Mouse (Mus musculus) frontal cortex, adult (tissue): ENCODE measurements around the gene Myo16.

Experiments
- ATAC-seq: cut with Nextera tagmentation; 2 replicates; pipeline ENCODE4 v1.9.2; 2017; ENCODE audit warnings: mild to moderate bottlenecking, moderate library complexity, mixed read lengths; ENCODE audit not compliant: low TSS enrichment

The Myo16 gene

GRCm38 (mm10) chr8:10153611-10154438, at the start of gene Myo16:
TSS of gene Myo16 (plus strand) at chr8:10153911.
- ATAC-seq, result peak; percentile 50

GRCm38 (mm10) chr8:10108516-10109271, 45.0 kb upstream of the Myo16 start:
- peak; percentile 90 for ATAC-seq

- no peak for ATAC-seq
Measured at GRCm38 (mm10) chr8:10122749-10123148, 31.0 kb upstream of the Myo16 start.

- no peak for ATAC-seq
Measured at GRCm38 (mm10) chr8:10123412-10123811, 30.3 kb upstream of the Myo16 start.

DNA sequence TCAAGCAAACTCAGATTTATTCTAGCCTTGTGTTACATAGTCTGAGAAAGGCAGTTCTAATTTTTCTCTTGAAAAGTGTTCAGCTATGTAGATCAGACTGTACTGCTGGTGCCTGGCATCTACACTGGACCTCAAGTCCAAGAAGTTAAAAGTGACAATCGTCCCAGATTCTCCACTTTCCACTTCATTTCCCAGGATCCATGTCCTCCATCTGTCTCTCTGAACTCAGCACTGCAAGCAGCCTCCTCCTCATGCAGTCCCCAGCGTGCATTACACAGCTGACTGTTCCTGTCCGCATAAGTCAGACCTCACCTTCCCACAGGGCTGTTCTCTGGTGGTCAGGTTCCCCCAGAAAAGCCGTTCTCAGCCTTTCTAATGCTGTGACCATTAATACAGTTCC, 28.0 kb upstream of the Myo16 start:
- peak; percentile 84 for ATAC-seq

GRCm38 (mm10) chr8:10130513-10131414, 22.9 kb upstream of the Myo16 start:
- ATAC-seq, result peak; percentile 80

DNA sequence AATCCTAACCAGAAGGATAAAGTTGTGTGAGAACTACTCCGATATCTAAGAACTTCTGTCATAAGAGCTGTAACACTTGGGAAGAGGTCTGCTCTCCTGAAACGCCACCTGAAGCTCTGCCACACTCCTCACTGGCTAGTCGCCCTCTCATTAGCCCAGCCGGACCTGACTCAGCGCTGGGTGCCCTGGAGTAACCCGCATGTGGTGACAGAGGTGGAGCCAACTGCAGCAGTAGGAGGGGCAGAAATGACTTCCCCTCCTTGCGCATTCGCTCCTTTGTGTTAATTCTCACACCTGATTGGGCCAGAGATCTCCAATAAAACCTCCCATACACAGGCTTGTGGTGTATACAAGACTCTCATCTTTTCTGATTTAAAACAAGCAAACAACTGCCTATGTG, 14.2 kb upstream of the Myo16 start:
- no peak for ATAC-seq

- no peak for ATAC-seq
Measured at GRCm38 (mm10) chr8:10143961-10144360, 9.8 kb upstream of the Myo16 start.

GRCm38 (mm10) chr8:10151692-10152247, 1.9 kb upstream of the Myo16 start:
- ATAC-seq, result no peak

- peak; percentile 24; the same call in 1 of the 2 replicates for ATAC-seq
Measured at GRCm38 (mm10) chr8:10154439-10154745, 681 bp downstream of the Myo16 start.

- ATAC-seq, result no peak
Measured at GRCm38 (mm10) chr8:10155075-10155474, 1.4 kb downstream of the Myo16 start.

- no peak for ATAC-seq
Measured at GRCm38 (mm10) chr8:10161106-10161505, 7.4 kb downstream of the Myo16 start.

DNA sequence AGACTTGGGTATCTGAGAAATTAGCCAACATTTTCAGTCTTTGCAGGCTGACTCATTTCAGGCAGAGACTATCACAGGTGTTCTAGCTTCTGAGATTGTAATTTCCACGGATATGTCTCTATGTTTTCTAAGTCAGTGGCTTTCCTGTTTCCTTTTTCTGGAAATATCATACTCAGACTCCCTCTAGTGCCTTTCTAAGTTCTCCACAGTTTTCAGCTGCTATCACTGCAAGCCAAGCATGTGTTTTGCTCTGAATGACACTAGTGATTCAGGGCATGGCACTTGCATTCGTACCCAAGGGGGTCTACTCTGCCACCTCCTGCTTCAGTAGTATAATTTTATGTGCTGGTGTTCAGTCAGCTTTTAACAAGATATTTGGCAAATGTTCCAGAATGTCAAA, 11.2 kb downstream of the Myo16 start:
- ATAC-seq, result peak; percentile 85

DNA sequence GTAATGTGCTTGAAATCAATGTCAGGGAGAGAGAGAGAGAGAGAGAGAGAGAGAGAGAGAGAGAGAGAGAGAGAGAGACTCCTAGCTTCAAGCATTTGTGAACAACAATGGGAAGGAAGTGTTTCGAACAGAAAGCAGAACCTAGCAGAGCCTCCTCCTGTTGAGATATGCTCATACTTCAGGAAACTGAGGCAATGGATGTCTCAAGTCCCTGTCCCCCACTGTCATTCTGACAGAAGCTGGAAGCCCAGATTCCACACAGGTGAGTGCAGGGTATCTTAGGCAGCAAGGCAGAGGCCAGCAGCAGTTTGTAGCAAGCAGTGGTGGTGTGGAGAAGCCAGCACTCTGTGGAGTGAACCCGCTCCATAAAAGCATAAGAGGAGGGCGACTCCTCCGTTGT, 14.6 kb downstream of the Myo16 start:
- no peak for ATAC-seq

- no peak for ATAC-seq
Measured at GRCm38 (mm10) chr8:10169894-10170293, 16.2 kb downstream of the Myo16 start.

DNA sequence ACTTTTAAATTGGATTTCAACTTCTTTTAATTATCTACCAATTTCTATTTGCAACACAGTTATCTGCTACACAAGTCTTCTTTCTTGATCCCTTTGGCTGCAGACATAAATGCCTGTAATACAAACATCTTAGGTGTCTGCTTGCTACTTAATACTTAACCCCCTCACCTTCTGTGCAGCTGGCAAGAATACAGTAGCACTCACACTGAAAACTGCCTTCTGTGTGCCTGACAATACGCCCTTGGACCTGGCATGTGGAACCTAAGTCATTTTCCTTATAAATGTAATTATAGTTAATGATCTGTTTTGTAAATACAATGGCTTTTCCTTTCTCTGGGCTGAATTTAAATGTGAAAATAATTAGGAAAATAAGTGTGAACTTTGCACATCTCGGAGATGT, 17.6 kb downstream of the Myo16 start:
- ATAC-seq, result no peak

GRCm38 (mm10) chr8:10172278-10172677, 18.6 kb downstream of the Myo16 start:
- ATAC-seq, result no peak

- ATAC-seq, result no peak
Measured at GRCm38 (mm10) chr8:10173033-10173747, 19.5 kb downstream of the Myo16 start.

GRCm38 (mm10) chr8:10174201-10174840, 20.6 kb downstream of the Myo16 start:
- no peak for ATAC-seq

DNA sequence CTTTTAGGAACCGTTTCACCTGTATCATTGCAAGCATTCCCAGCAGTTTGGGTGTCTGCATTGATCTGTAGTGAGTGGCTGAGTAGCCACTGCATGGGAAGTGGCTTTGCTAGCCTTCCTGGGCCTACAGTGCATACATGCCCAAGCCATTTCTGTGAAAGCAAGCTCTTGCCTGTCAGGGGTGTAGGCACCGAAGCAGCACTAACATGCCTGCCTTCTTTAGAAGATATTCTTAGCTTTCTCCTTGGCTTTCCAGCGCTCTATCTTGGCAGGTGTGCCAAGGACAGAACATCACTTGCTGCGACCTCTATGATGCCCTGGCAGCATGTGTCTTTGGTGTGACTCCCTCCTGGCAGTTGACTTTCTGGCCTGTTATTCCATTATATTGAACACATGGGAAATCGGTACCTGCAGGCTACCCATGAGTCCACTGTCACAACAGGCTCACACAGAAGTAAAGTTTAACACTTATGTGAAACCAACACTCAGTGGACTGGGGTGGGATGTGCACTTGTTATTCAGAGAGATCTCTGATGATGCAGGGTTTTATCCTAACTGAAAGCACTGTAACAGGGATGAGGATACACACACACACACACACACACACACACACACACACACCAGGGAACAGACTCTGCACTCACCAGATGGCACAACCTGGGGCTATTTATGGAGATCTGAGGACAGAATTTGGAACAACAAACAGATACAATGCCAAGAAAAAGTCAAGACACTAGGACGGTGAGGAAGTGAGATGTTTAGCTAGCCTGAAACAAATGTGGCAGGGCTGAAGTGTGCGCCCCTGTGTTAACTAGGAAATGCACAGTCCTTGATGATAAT, 21.4 kb downstream of the Myo16 start:
- ATAC-seq, result no peak
